Mouse (Mus musculus) T-helper 2 cell (primary cell): ENCODE measurements around the gene Mad1l1.

Experiments used
- in situ Hi-C: fragments of 300-600 bp; cut with MboI, MseI; formaldehyde crosslinking; loops from one replicate; pipeline ENCODE4 v1.15.1; 2025; ENCODE audit warnings: high pct_unique_total_duplicates

The Mad1l1 gene

GRCm38 (mm10) chr5:140062316-140062715 is 259.0 kb downstream of the Mad1l1 start:
- in situ Hi-C loops = no loop called here

GRCm38 (mm10) chr5:140061296-140061879 is 260.0 kb downstream of the Mad1l1 start:
- in situ Hi-C loops = no loop called here

- in situ Hi-C loops = no loop called here
Measured at GRCm38 (mm10) chr5:140056291-140056690, 265.1 kb downstream of the Mad1l1 start.

GRCm38 (mm10) chr5:140055431-140055830 is 265.9 kb downstream of the Mad1l1 start:
- in situ Hi-C loops = no loop called here

- in situ Hi-C loops = no loop called here
Measured at GRCm38 (mm10) chr5:140053626-140054025, 267.7 kb downstream of the Mad1l1 start.

- in situ Hi-C loops = no loop called here
Measured at GRCm38 (mm10) chr5:140052405-140052804, 268.9 kb downstream of the Mad1l1 start.

- in situ Hi-C loops = no loop called here
Measured at GRCm38 (mm10) chr5:140045453-140045852, 275.9 kb downstream of the Mad1l1 start.

- in situ Hi-C loops = no loop called here
Measured at GRCm38 (mm10) chr5:140043002-140043401, 278.4 kb downstream of the Mad1l1 start.

GRCm38 (mm10) chr5:140042002-140042611 is 279.2 kb downstream of the Mad1l1 start:
- in situ Hi-C loops = no loop called here

- in situ Hi-C loops = no loop called here
Measured at GRCm38 (mm10) chr5:140041055-140041454, 280.3 kb downstream of the Mad1l1 start.

GRCm38 (mm10) chr5:140037587-140038233 is 283.6 kb downstream of the Mad1l1 start:
- in situ Hi-C loops = no loop called here

- in situ Hi-C loops = no loop called here
Measured at GRCm38 (mm10) chr5:140035641-140036040, 285.7 kb downstream of the Mad1l1 start.

- in situ Hi-C loops = no loop called here
Measured at GRCm38 (mm10) chr5:140035025-140035330, 286.4 kb downstream of the Mad1l1 start.

GRCm38 (mm10) chr5:140034300-140035024 is 286.9 kb downstream of the Mad1l1 start:
- in situ Hi-C loops = no loop called here

GRCm38 (mm10) chr5:140026366-140026765 is 295.0 kb downstream of the Mad1l1 start:
- in situ Hi-C loops = no loop called here

- in situ Hi-C loops = no loop called here
Measured at GRCm38 (mm10) chr5:140025301-140025700, 296.1 kb downstream of the Mad1l1 start.

- in situ Hi-C loops = no loop called here
Measured at GRCm38 (mm10) chr5:140023941-140024500, 297.3 kb downstream of the Mad1l1 start.

GRCm38 (mm10) chr5:140022861-140023260 is 298.5 kb downstream of the Mad1l1 start:
- in situ Hi-C loops = no loop called here

- in situ Hi-C loops = no loop called here
Measured at GRCm38 (mm10) chr5:140021755-140022154, 299.6 kb downstream of the Mad1l1 start.

GRCm38 (mm10) chr5:140019616-140020015 is 301.7 kb downstream of the Mad1l1 start:
- in situ Hi-C loops = no loop called here

- in situ Hi-C loops = no loop called here
Measured at GRCm38 (mm10) chr5:140018780-140019179, 302.6 kb downstream of the Mad1l1 start.

- in situ Hi-C loops = no loop called here
Measured at GRCm38 (mm10) chr5:140016896-140017295, 304.5 kb downstream of the Mad1l1 start.
